Mouse (Mus musculus) left cerebral cortex, adult 9 months (tissue): Measurements from ENCODE around the gene Large2.

Experiments used
- DNase-seq, 2 experiments: peaks; one replicate each; pipeline ENCODE4 v3.0.0; 2022; ENCODE audit warnings: low spot score in 2 of 2

Gene Large2

GRCm38 (mm10) chr2:92371971-92372690, 2.5 kb downstream of the Large2 start:
- no peak for DNase-seq

- DNase-seq: no peak
Observed at GRCm38 (mm10) chr2:92370821-92371805, 3.6 kb downstream of the Large2 start.

GRCm38 (mm10) chr2:92370375-92370774, 4.3 kb downstream of the Large2 start:
- DNase-seq: no peak

GRCm38 (mm10) chr2:92367383-92368029, 7.2 kb downstream of the Large2 start:
- DNase-seq: no peak

GRCm38 (mm10) chr2:92365568-92365967, 9.1 kb downstream of the Large2 start:
- no peak for DNase-seq

- DNase-seq: no peak
Observed at GRCm38 (mm10) chr2:92364086-92364485, 10.6 kb downstream of the Large2 start.

- no peak for DNase-seq
Observed at GRCm38 (mm10) chr2:92362571-92363228, 12.0 kb downstream of the Large2 start.

- no peak for DNase-seq
Observed at GRCm38 (mm10) chr2:92361795-92362194, 12.9 kb downstream of the Large2 start.

- no peak for DNase-seq
Observed at GRCm38 (mm10) chr2:92360893-92361292, 13.8 kb downstream of the Large2 start.

- DNase-seq: no peak
Observed at GRCm38 (mm10) chr2:92360186-92360823, 14.4 kb downstream of the Large2 start.

- DNase-seq: no peak
Observed at GRCm38 (mm10) chr2:92359301-92359700, 15.4 kb downstream of the Large2 start.

GRCm38 (mm10) chr2:92354224-92354623, 20.4 kb downstream of the Large2 start:
- DNase-seq: no peak

- no peak for DNase-seq
Observed at GRCm38 (mm10) chr2:92353402-92353801, 21.3 kb downstream of the Large2 start.

GRCm38 (mm10) chr2:92350686-92351085, 24.0 kb downstream of the Large2 start:
- DNase-seq: no peak

- no peak for DNase-seq
Observed at GRCm38 (mm10) chr2:92349589-92350425, 24.9 kb downstream of the Large2 start.

GRCm38 (mm10) chr2:92347191-92347590, 27.5 kb downstream of the Large2 start:
- DNase-seq: no peak

GRCm38 (mm10) chr2:92342418-92342817, 32.3 kb downstream of the Large2 start:
- no peak for DNase-seq

- DNase-seq: no peak
Observed at GRCm38 (mm10) chr2:92331871-92332270, 42.8 kb downstream of the Large2 start.

GRCm38 (mm10) chr2:92331410-92331809, 43.3 kb downstream of the Large2 start:
- no peak for DNase-seq

GRCm38 (mm10) chr2:92330840-92331239, 43.8 kb downstream of the Large2 start:
- DNase-seq: peak in 1 of 2 experiments; percentile 34
